Mouse (Mus musculus): ENCODE measurements around the gene Wdr53. TPM values are rescaled to one million over a fixed set of nuclear protein-coding genes. Genes with fewer than 3 reads are reported as not detected.

Wdr53 gene
- total and polyA plus RNA-seq, 3 experiments: 18.0 to 20.9 TPM; not detected in 1

DNA sequence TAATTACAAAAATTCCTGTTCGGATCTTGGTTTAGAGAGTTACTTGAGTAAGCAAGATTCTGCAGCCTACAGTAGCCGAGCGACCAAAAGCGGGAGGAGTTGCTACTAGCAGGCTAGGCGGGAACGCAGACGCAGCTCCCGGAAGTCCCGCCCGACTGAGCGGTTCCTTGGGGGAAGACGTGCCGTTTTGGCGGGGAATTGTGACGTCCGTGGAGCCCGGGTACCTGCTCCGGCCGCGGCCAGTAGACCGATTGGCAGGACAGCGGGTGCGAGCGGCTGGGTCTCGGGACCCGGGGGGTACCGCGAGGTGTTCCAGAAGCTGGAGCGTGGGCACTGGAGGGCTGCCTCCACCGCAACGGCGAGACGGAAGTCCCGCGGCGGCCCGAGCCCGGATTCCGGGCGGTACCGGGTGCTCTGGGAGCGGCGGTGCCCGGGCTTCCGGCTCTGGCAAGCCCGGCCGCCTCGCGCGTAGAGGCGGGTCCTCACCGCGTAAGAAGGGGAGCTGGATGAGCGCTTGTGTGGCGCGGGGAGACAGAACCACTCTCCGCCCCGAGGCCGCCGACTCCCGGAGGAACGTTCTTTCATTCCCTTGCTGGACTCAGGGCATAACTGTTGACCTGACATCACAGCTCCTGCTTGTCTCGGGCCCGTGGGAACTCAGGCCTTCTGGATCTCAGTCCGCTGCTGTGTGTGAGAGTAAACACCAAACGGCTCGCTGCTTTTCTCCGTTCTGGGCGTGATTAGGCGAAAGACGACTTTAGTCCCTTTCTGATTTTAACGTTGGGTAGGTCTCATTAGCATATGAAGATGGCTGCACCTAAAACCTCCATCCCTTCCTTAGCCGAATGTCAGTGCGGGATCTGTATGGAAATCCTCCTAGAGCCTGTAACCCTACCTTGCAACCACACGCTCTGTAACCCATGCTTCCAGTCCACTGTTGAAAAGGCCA lies 30.6 kb downstream of the Wdr53 start, which contains the start of gene Rnf168 (continued):
- TF ChIP-seq E2F4 (IDR thresholded peaks at IDR 0.05; ENCODE audit: borderline replicate concordance, low read depth, low read length) (peak; percentile 98), SMC3 (IDR thresholded peaks at IDR 0.05; ENCODE audit: low read depth, low read length) (no peak), ZNF384 (IDR thresholded peaks at IDR 0.05; ENCODE audit: low read depth, low read length) (no peak), BHLHE40 (IDR thresholded peaks at IDR 0.05; ENCODE audit: borderline replicate concordance, low read depth, low read length) (no peak)

DNA sequence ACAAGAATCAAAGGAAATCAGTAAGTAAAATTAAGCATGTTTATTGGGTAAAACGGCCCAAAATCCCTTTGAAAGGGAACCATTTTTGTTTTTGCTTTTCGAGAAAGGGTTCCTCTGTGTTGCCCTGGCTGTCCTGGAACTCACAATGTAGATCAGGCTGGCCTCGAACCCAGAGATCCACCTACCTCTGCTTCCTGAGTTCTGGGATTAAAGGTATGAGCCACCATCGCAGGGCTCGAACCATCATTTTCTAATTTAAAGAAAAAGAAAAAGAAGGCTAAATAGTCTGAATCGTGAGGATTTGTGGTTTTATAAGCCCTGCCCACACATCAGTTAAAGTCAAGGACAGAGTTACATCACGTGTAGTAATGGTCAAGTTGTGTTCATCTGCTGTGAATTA lies 31.4 kb downstream of the Wdr53 start:
- Histone ChIP-seq H3K9me3 (replicated peaks; ENCODE audit: insufficient read depth, low read length) (no peaks in the 10 kb centered on the region), H3K27ac (ENCODE audit: control insufficient read depth, low read depth, low read length) (peak overlapping the region; percentile 88), H3K4me1 (ENCODE audit: control insufficient read depth in 1 of 2, insufficient read depth in 2 of 2, low read length in 2 of 2) (peaks cover 0 to 3% of the 10 kb centered on the region in 2 experiments; a peak in 1 of 4 replicates), H3K79me2 (ENCODE audit: control insufficient read depth, insufficient read depth, low read length, poor library complexity) (peaks cover 31% of the 10 kb centered on the region), H3K36me3 (ENCODE audit: control insufficient read depth in 1 of 2, insufficient read depth in 2 of 2, low read length in 2 of 2) (peaks cover 2 to 16% of the 10 kb centered on the region in 2 experiments; a peak in 3 of 4 replicates), H3K27me3 (ENCODE audit: control insufficient read depth in 1 of 2, insufficient read depth in 2 of 2, low read length in 2 of 2) (no peaks in the 10 kb centered on the region), H3K9ac (ENCODE audit: control insufficient read depth, low read depth, low read length, poor library complexity, severe bottlenecking) (peak overlapping the region; percentile 98), H3K4me3 (ENCODE audit: control insufficient read depth in 1 of 2, insufficient read depth in 1 of 2, low read depth in 2 of 2, low read length in 2 of 2) (peak overlapping the region; percentile 91)
- DNase-seq (ENCODE audit: low read depth, low spot score): no peak
- TF ChIP-seq POLR2A (IDR thresholded peaks at IDR 0.05; ENCODE audit: control insufficient read depth in 1 of 2, insufficient read depth in 1 of 2, low read depth in 1 of 2, low read length in 2 of 2, poor library complexity in 1 of 2) (0 out of 4 replicates have a peak, but pooled peaks of 1 of the 2 experiments have one; percentile 17), RCOR1 (IDR thresholded peaks at IDR 0.05; ENCODE audit: low read depth, low read length) (no peak)

DNA sequence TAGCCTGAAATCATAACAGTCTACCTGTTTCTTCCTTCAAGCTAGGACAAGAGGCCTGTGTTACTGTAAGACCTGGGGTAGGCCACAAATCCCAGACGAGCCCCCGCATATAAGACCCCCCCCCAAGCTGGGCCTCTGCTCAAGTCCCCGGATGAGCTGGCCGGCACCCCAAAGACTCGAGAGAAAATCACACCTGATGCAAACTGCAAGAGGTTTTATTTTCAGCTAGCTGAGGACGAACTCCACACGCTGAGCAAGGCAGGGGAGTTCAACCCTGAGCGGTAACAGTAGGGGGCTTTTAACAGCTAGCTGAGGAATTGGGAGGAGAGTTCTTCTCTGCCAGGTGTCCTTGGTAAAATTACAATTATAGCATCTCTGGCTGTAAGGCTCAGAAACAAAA lies 33.2 kb downstream of the Wdr53 start:
- H3K4me1 ChIP-seq (ENCODE audit: control insufficient read depth in 1 of 2, insufficient read depth in 2 of 2, low read length in 2 of 2): peaks cover 0 to 3% of the 10 kb centered on the region in 2 experiments; a peak in 1 of 4 replicates

More for the DNA sequence above, 33.2 kb downstream of the Wdr53 start:
- H3K9ac ChIP-seq (ENCODE audit: control insufficient read depth, low read depth, low read length, poor library complexity, severe bottlenecking): no peak overlapping the region
- peaks cover 8 to 16% of the 10 kb centered on the region in 2 experiments for H3K36me3 ChIP-seq (ENCODE audit: control insufficient read depth in 1 of 2, insufficient read depth in 2 of 2, low read length in 2 of 2)
- H3K27me3 ChIP-seq (ENCODE audit: control insufficient read depth in 1 of 2, insufficient read depth in 2 of 2, low read length in 2 of 2): no peaks in the 10 kb centered on the region
- TF ChIP-seq MXI1 (IDR thresholded peaks at IDR 0.05; ENCODE audit: low read depth, low read length): no peak
- no peak for TF ChIP-seq JUND (IDR thresholded peaks at IDR 0.05; ENCODE audit: low read depth, low read length)
- TF ChIP-seq CHD1 (IDR thresholded peaks at IDR 0.05; ENCODE audit: low read depth, low read length): no peak
- TF ChIP-seq USF1 (IDR thresholded peaks at IDR 0.05; ENCODE audit: low read depth, low read length): no peak
- no peak for TF ChIP-seq MAX (IDR thresholded peaks at IDR 0.05; ENCODE audit: low read length)
- TF ChIP-seq TBP (IDR thresholded peaks at IDR 0.05; ENCODE audit: low read depth, low read length): no peak
- TF ChIP-seq CTCF (IDR thresholded peaks at IDR 0.05 in 2 of 3, conservative IDR thresholded peaks at IDR 0.05 in 1 of 3; ENCODE audit: control insufficient read depth in 1 of 3, insufficient read depth in 1 of 3, low read depth in 2 of 3, low read length in 3 of 3, poor library complexity in 1 of 3, severe bottlenecking in 1 of 3): no peak
- TF ChIP-seq NELFE (IDR thresholded peaks at IDR 0.05; ENCODE audit: low read depth, low read length): no peak
- no peak for TF ChIP-seq SMC3 (IDR thresholded peaks at IDR 0.05; ENCODE audit: low read depth, low read length)
- no peak for TF ChIP-seq GATA1 (IDR thresholded peaks at IDR 0.05; ENCODE audit: low read depth, low read length)
- no peak for TF ChIP-seq KAT2A (conservative IDR thresholded peaks at IDR 0.05; ENCODE audit: low read depth, low read length)
- TF ChIP-seq POLR2A (IDR thresholded peaks at IDR 0.05; ENCODE audit: control insufficient read depth in 1 of 2, insufficient read depth in 1 of 2, low read depth in 1 of 2, low read length in 2 of 2, poor library complexity in 1 of 2): no peak
- H3K79me2 ChIP-seq (ENCODE audit: control insufficient read depth, insufficient read depth, low read length, poor library complexity): peaks cover 34% of the 10 kb centered on the region
- H3K4me3 ChIP-seq (ENCODE audit: control insufficient read depth in 1 of 2, insufficient read depth in 1 of 2, low read depth in 2 of 2, low read length in 2 of 2): no peak overlapping the region
- DNase-seq (ENCODE audit: low read depth, low spot score): no peak
- H3K9me3 ChIP-seq (replicated peaks; ENCODE audit: insufficient read depth, low read length): no peaks in the 10 kb centered on the region
- no peak overlapping the region for H3K27ac ChIP-seq (ENCODE audit: control insufficient read depth, low read depth, low read length)

All from MEL (cell line).